Mouse (Mus musculus) liver, adult 2 months (tissue): ENCODE measurements around the gene Slc2a13. TPM values are rescaled to one million over a fixed set of nuclear protein-coding genes. Genes with fewer than 3 reads are reported as not detected.

Experiments
- DNase-seq: peaks from one replicate; pipeline ENCODE4 v3.0.0-alpha.2; 2011; ENCODE audit warnings: low read depth, low spot score; ENCODE audit errors: extremely low read depth
- H3K27ac ChIP-seq: fragments of 200-500 bp; replicated peaks from 2 replicates; pipeline ENCODE4 v1.5.1; 2012; ENCODE audit warnings: low read depth, mild to moderate bottlenecking, control low read depth, inconsistent platforms, low read length; ENCODE audit not compliant: insufficient read depth
- H3K27me3 ChIP-seq: fragments of 200-500 bp; 2 replicates; pipeline ENCODE4 v1.6.1; 2012; ENCODE audit warnings: mild to moderate bottlenecking, moderate library complexity, low read length, inconsistent platforms; ENCODE audit not compliant: control insufficient read depth, insufficient read depth
- H3K36me3 ChIP-seq: fragments of 200-500 bp; 2 replicates; pipeline ENCODE4 v1.6.1; 2012; ENCODE audit warnings: low read length, inconsistent platforms; ENCODE audit not compliant: control insufficient read depth, insufficient read depth
- H3K4me1 ChIP-seq: fragments of 200-500 bp; 2 replicates; pipeline ENCODE4 v1.6.1; 2011; ENCODE audit warnings: low read length; ENCODE audit not compliant: control insufficient read depth, insufficient read depth
- H3K4me3 ChIP-seq: fragments of 200-500 bp; 2 replicates; pipeline ENCODE4 v1.5.1; 2011; ENCODE audit warnings: low read depth, mild to moderate bottlenecking, control low read depth, low read length, moderate library complexity; ENCODE audit not compliant: insufficient read depth
- H3K79me2 ChIP-seq: fragments of 200-500 bp; 2 replicates; pipeline ENCODE4 v1.6.1; 2012; ENCODE audit warnings: inconsistent platforms, mild to moderate bottlenecking, low read length, moderate library complexity; ENCODE audit not compliant: control insufficient read depth, insufficient read depth
- H3K9ac ChIP-seq: fragments of 200-500 bp; 2 replicates; pipeline ENCODE4 v1.6.1; 2012; ENCODE audit warnings: low read depth, mild to moderate bottlenecking, control low read depth, inconsistent platforms, low read length
- CTCF ChIP-seq: fragments of 200-500 bp; IDR thresholded peaks from 2 replicates; pipeline ENCODE4 v1.5.1; 2011; ENCODE audit warnings: low read depth, low read length, control low read depth
- POLR2A ChIP-seq: fragments of 200-500 bp; IDR thresholded peaks from 2 replicates; pipeline ENCODE4 v1.6.1; 2011; ENCODE audit warnings: low read length, control low read depth; ENCODE audit not compliant: insufficient read depth; ENCODE audit errors: extremely low read depth
- WGBS: fragments of 180-500 bp; shearing (Covaris S2); methylation state at CpG from one replicate; pipeline ENCODE4 v1.1.7; 2018; 5-methylcytosine and 5-hydroxymethylcytosine counted together
- polyA plus RNA-seq: library from polyadenylated mRNA; depleted of rRNA; stranded (reverse); fragments of >200 nt; gene quantifications from 2 replicates; pipeline ENCODE4 v1.2.3, GENCODE M21; 2012
- total RNA-seq: library from RNA; depleted of rRNA; stranded (reverse); fragments of >200 nt; gene quantifications from 2 replicates; pipeline ENCODE4 v1.2.3, GENCODE M21; 2014

The Slc2a13 gene
- total and polyA plus RNA-seq, 2 experiments = 0.21 to 0.37 TPM

- Histone ChIP-seq H3K9ac (no peak overlapping the region), H3K79me2 (no peaks in the 10 kb centered on the region), H3K4me3 (no peak overlapping the region), H3K27me3 (no peaks in the 10 kb centered on the region), H3K27ac (no peak overlapping the region), H3K36me3 (no peaks in the 10 kb centered on the region), H3K4me1 (no peaks in the 10 kb centered on the region)
- WGBS = 78% methylated on average over 16 of the region's 16 CpGs
- no peak for DNase-seq
- no peak for TF ChIP-seq CTCF
- TF ChIP-seq POLR2A = no peak
Measured at GRCm38 (mm10) chr15:91463026-91463661, 109.9 kb downstream of the Slc2a13 start.

- H3K4me1 ChIP-seq = no peaks in the 10 kb centered on the region
- H3K27me3 ChIP-seq = no peaks in the 10 kb centered on the region
- H3K27ac ChIP-seq = no peak overlapping the region
- no peak overlapping the region for H3K9ac ChIP-seq
- WGBS = 70% methylated on average over 2 of the region's 2 CpGs
- DNase-seq = no peak
- H3K79me2 ChIP-seq = no peaks in the 10 kb centered on the region
- H3K36me3 ChIP-seq = no peaks in the 10 kb centered on the region
- H3K4me3 ChIP-seq = no peak overlapping the region
- no peak for TF ChIP-seq CTCF
- no peak for TF ChIP-seq POLR2A
Measured at GRCm38 (mm10) chr15:91461940-91462339, 111.1 kb downstream of the Slc2a13 start.

- H3K27ac ChIP-seq = no peak overlapping the region
- H3K27me3 ChIP-seq = no peaks in the 10 kb centered on the region
- no peaks in the 10 kb centered on the region for H3K4me1 ChIP-seq
- H3K4me3 ChIP-seq = no peak overlapping the region
- H3K79me2 ChIP-seq = no peaks in the 10 kb centered on the region
- 83% methylated on average over 2 of the region's 2 CpGs for WGBS
- TF ChIP-seq CTCF = no peak
- TF ChIP-seq POLR2A = no peak
- H3K9ac ChIP-seq = no peak overlapping the region
- no peaks in the 10 kb centered on the region for H3K36me3 ChIP-seq
- DNase-seq = no peak
Measured at GRCm38 (mm10) chr15:91457202-91457601, 115.9 kb downstream of the Slc2a13 start.

DNA sequence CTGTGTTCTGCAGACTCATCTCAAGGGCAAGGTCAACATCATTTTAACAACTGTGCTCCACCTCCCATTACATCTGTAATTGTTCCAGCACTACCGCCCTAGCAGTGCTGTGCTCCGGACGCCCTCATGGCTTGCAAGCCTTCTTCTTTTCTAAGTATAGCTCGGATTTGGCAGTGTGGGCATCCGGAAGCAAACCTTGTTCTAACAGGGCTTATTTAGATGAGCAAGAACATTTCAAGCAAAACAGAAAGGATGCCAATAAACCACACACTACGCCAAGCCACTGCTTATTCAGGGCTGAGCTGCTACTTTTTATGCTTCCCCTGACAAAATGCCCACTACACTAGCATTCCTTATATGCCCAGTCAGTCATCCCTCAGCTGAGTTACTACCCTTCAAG is 127.7 kb downstream of the Slc2a13 start:
- Histone ChIP-seq H3K27me3 (no peaks in the 10 kb centered on the region), H3K36me3 (no peaks in the 10 kb centered on the region), H3K79me2 (no peaks in the 10 kb centered on the region), H3K4me3 (no peak overlapping the region), H3K4me1 (no peaks in the 10 kb centered on the region), H3K9ac (no peak overlapping the region), H3K27ac (no peak overlapping the region)
- DNase-seq = no peak
- TF ChIP-seq POLR2A (no peak), CTCF (no peak)
- WGBS = 87% methylated on average over 6 of the region's 6 CpGs

- Histone ChIP-seq H3K9ac (no peak overlapping the region), H3K27ac (no peak overlapping the region), H3K4me1 (no peaks in the 10 kb centered on the region), H3K79me2 (no peaks in the 10 kb centered on the region), H3K4me3 (no peak overlapping the region), H3K36me3 (no peaks in the 10 kb centered on the region), H3K27me3 (no peaks in the 10 kb centered on the region)
- DNase-seq = no peak
- 91% methylated on average over 8 of the region's 8 CpGs for WGBS
- TF ChIP-seq CTCF = no peak
Measured at GRCm38 (mm10) chr15:91443449-91443848, 129.6 kb downstream of the Slc2a13 start.

DNA sequence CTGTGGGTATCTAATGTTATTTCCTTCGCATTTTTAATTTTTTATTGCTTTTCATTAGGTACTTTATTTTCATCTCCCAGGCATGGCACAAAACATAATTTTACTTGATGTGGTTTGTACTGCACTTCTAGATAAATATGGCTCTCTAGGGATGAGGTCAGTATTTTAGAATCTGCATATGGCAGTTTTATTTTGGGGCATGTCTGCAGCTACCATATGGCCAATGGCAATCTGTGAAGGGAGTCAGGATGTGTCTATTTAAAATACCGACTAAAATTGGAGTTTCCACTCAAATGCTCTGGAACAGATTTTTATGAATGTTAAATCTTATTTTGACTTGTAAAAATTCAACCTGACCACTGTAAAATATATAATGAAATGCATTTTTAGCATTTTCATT is 133.2 kb downstream of the Slc2a13 start:
- no peak for DNase-seq
- no peaks in the 10 kb centered on the region for H3K36me3 ChIP-seq
- 75% methylated on average over 2 of the region's 2 CpGs for WGBS
- H3K27ac ChIP-seq = no peak overlapping the region
- no peak overlapping the region for H3K4me3 ChIP-seq
- H3K4me1 ChIP-seq = no peaks in the 10 kb centered on the region
- H3K9ac ChIP-seq = no peak overlapping the region
- no peaks in the 10 kb centered on the region for H3K27me3 ChIP-seq
- H3K79me2 ChIP-seq = no peaks in the 10 kb centered on the region
- TF ChIP-seq CTCF (no peak), POLR2A (no peak)
